Mouse (Mus musculus) megakaryocyte progenitor cell, adult 5-6 weeks (primary cell): ENCODE results near the gene Hist1h1b. TPM values are rescaled to one million over a fixed set of nuclear protein-coding genes. Genes with fewer than 3 reads are reported as not detected.

Source experiments
- ATAC-seq: replicated peaks from 2 replicates; pipeline ENCODE4 v1.8.0; 2016; ENCODE audit warnings: mild to moderate bottlenecking, moderate TSS enrichment, inconsistent platforms; ENCODE audit not compliant: poor library complexity
- total RNA-seq, 2 experiments: library from RNA; stranded (forward) in 1 of 2; stranded (reverse) in 1 of 2; fragments of 157-497, 149-512 nt in 1 of 2; fragments of 200-1000 nt in 1 of 2; gene quantifications; 2 replicates each; pipeline versions ENCODE4 v1.2.3 to v1.2.4; 2015 to 2017

The Hist1h1b gene
- total RNA-seq, 2 experiments from 2014 or later, result 670 to 1,625 TPM

DNA sequence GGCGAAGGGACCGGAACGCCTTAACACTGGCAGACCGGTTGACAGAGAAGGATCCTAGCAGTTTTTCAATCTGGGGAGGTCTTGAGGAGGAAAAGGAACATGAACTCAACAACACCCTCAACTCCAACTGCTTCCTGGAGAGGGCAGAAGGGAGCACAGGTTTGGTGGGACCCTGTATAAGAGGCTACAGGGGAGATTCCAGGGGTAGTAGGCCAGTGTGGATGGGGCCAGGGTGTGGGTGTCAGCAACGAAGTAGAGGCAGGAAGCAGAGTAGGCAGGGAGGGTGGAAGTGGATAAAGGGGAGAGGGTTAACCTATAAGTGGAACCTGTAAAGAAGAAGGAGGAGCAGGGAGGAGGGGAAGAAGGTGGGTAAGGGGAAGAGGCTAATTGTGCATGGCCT, 47.0 kb downstream of the Hist1h1b start:
- no peak for ATAC-seq

Other genes with a start within 250 kb of the Hist1h1b start
- gene Zkscan8, start 249.5 kb downstream of the Hist1h1b start, total RNA-seq (2015), result 8.4 and 13.7 TPM in 2 replicates
- gene Zkscan8, start 249.5 kb downstream of the Hist1h1b start, total RNA-seq (2017), result 7.7 and 9.8 TPM in 2 replicates
- not detected in 2 replicates for gene Olfr1366, start 237.8 kb downstream of the Hist1h1b start, total RNA-seq (2015)
- gene Olfr1366, start 237.8 kb downstream of the Hist1h1b start, total RNA-seq (2017), result not detected in 2 replicates
- not detected in 2 replicates for gene Olfr1535, start 220.7 kb downstream of the Hist1h1b start, total RNA-seq (2015)
- gene Olfr1535, start 220.7 kb downstream of the Hist1h1b start, total RNA-seq (2017), result not detected in 2 replicates
- not detected in 2 replicates for gene Olfr1364, start 198.9 kb downstream of the Hist1h1b start, total RNA-seq (2015)
- not detected in 2 replicates for gene Olfr1364, start 198.9 kb downstream of the Hist1h1b start, total RNA-seq (2017)
- not detected in 2 replicates for gene Olfr1362, start 166.6 kb downstream of the Hist1h1b start, total RNA-seq (2015)
- gene Olfr1362, start 166.6 kb downstream of the Hist1h1b start, total RNA-seq (2017), result not detected in 2 replicates
- not detected in 2 replicates for gene Olfr11, start 138.1 kb downstream of the Hist1h1b start, total RNA-seq (2015)
- not detected in 2 replicates for gene Olfr11, start 138.1 kb downstream of the Hist1h1b start, total RNA-seq (2017)
- gene Olfr1361, start 117.2 kb downstream of the Hist1h1b start, total RNA-seq (2015), result not detected in 2 replicates
- gene Olfr1361, start 117.2 kb downstream of the Hist1h1b start, total RNA-seq (2017), result not detected in 2 replicates
- not detected in 2 replicates for gene Olfr1360, start 103.2 kb downstream of the Hist1h1b start, total RNA-seq (2015)
- not detected in 2 replicates for gene Olfr1360, start 103.2 kb downstream of the Hist1h1b start, total RNA-seq (2017)
- not detected in 2 replicates for gene Olfr1359, start 82.5 kb downstream of the Hist1h1b start, total RNA-seq (2015)
- gene Olfr1359, start 82.5 kb downstream of the Hist1h1b start, total RNA-seq (2017), result not detected in 2 replicates
- gene Hist1h2bl, start 64.5 kb downstream of the Hist1h1b start, total RNA-seq (2015), result 264 and 265 TPM in 2 replicates
- 396 and 423 TPM in 2 replicates for gene Hist1h2bl, start 64.5 kb downstream of the Hist1h1b start, total RNA-seq (2017)
- 2.0 and 5.0 TPM in 2 replicates for gene Hist1h2ai, start 64.2 kb downstream of the Hist1h1b start, total RNA-seq (2015)
- 2,894 and 3,659 TPM in 2 replicates for gene Hist1h2ai, start 64.2 kb downstream of the Hist1h1b start, total RNA-seq (2017)
- 35.1 and 67.8 TPM in 2 replicates for gene Hist1h3h, start 63.0 kb downstream of the Hist1h1b start, total RNA-seq (2015)
- gene Hist1h3h, start 63.0 kb downstream of the Hist1h1b start, total RNA-seq (2017), result 208 and 295 TPM in 2 replicates
- gene Hist1h2bm, start 58.6 kb downstream of the Hist1h1b start, total RNA-seq (2015), result 116 and 137 TPM in 2 replicates
- 542 and 561 TPM in 2 replicates for gene Hist1h2bm, start 58.6 kb downstream of the Hist1h1b start, total RNA-seq (2017)
- gene Hist1h4j, start 45.6 kb downstream of the Hist1h1b start, total RNA-seq (2015), result 3.0 and 6.7 TPM in 2 replicates
- 303 and 332 TPM in 2 replicates for gene Hist1h4j, start 45.6 kb downstream of the Hist1h1b start, total RNA-seq (2017)
- 58.4 and 76.4 TPM in 2 replicates for gene Hist1h4k, start 30.1 kb downstream of the Hist1h1b start, total RNA-seq (2015)
- 2,633 and 2,646 TPM in 2 replicates for gene Hist1h4k, start 30.1 kb downstream of the Hist1h1b start, total RNA-seq (2017)
- gene Hist1h2ak, start 26.8 kb downstream of the Hist1h1b start, total RNA-seq (2015), result 79.0 and 135 TPM in 2 replicates
- 1,123 and 1,182 TPM in 2 replicates for gene Hist1h2ak, start 26.8 kb downstream of the Hist1h1b start, total RNA-seq (2017)
- gene Hist1h2bn, start 26.5 kb downstream of the Hist1h1b start, total RNA-seq (2015), result 350 and 353 TPM in 2 replicates
- 1,312 and 1,339 TPM in 2 replicates for gene Hist1h2bn, start 26.5 kb downstream of the Hist1h1b start, total RNA-seq (2017)
- 244 and 246 TPM in 2 replicates for gene Hist1h3i, start 2.7 kb upstream of the Hist1h1b start, total RNA-seq (2015)
- 294 and 383 TPM in 2 replicates for gene Hist1h3i, start 2.7 kb upstream of the Hist1h1b start, total RNA-seq (2017)
- 1.2 and 2.1 TPM in 2 replicates for gene Hist1h2an, start 6.6 kb upstream of the Hist1h1b start, total RNA-seq (2015)
- 859 and 860 TPM in 2 replicates for gene Hist1h2an, start 6.6 kb upstream of the Hist1h1b start, total RNA-seq (2017)
- 10.4 and 19.9 TPM in 2 replicates for gene Hist1h2bp, start 6.8 kb upstream of the Hist1h1b start, total RNA-seq (2015)
- 37.0 and 43.7 TPM in 2 replicates for gene Hist1h2bp, start 6.8 kb upstream of the Hist1h1b start, total RNA-seq (2017)
- gene Hist1h2bq, start 29.6 kb upstream of the Hist1h1b start, total RNA-seq (2015), result 394 and 411 TPM in 2 replicates
- 220 and 363 TPM in 2 replicates for gene Hist1h2bq, start 29.6 kb upstream of the Hist1h1b start, total RNA-seq (2017)
- 115 and 180 TPM in 2 replicates for gene Hist1h2ao, start 29.8 kb upstream of the Hist1h1b start, total RNA-seq (2015)
- gene Hist1h2ao, start 29.8 kb upstream of the Hist1h1b start, total RNA-seq (2017), result 633 TPM in 1 of 2 replicates, not detected in the other
- gene Hist1h4m, start 31.1 kb upstream of the Hist1h1b start, total RNA-seq (2015), result 53.3 and 56.3 TPM in 2 replicates
- 2,437 and 3,070 TPM in 2 replicates for gene Hist1h4m, start 31.1 kb upstream of the Hist1h1b start, total RNA-seq (2017)
- 48.7 and 53.0 TPM in 2 replicates for gene Hist1h4n, start 51.6 kb upstream of the Hist1h1b start, total RNA-seq (2015)
- gene Hist1h4n, start 51.6 kb upstream of the Hist1h1b start, total RNA-seq (2017), result 1,698 and 2,087 TPM in 2 replicates
- gene Hist1h2ap, start 52.9 kb upstream of the Hist1h1b start, total RNA-seq (2015), result 93.0 and 127 TPM in 2 replicates
- gene Hist1h2ap, start 52.9 kb upstream of the Hist1h1b start, total RNA-seq (2017), result 3,573 and 4,575 TPM in 2 replicates
- 378 and 381 TPM in 2 replicates for gene Hist1h2br, start 53.1 kb upstream of the Hist1h1b start, total RNA-seq (2015)
- 447 and 545 TPM in 2 replicates for gene Hist1h2br, start 53.1 kb upstream of the Hist1h1b start, total RNA-seq (2017)
- 13.3 and 16.1 TPM in 2 replicates for gene Zfp184, start 164.5 kb upstream of the Hist1h1b start, total RNA-seq (2015)
- gene Zfp184, start 164.5 kb upstream of the Hist1h1b start, total RNA-seq (2017), result 9.2 and 15.1 TPM in 2 replicates
- 0.05 and 0.25 TPM in 2 replicates for gene Pom121l2, start 200.6 kb upstream of the Hist1h1b start, total RNA-seq (2015)
- gene Pom121l2, start 200.6 kb upstream of the Hist1h1b start, total RNA-seq (2017), result 0.10 TPM in 1 of 2 replicates, not detected in the other
- gene Prss16, start 229.1 kb upstream of the Hist1h1b start, total RNA-seq (2015), result 17.0 and 19.9 TPM in 2 replicates
- gene Prss16, start 229.1 kb upstream of the Hist1h1b start, total RNA-seq (2017), result 11.4 and 12.2 TPM in 2 replicates